Mouse (Mus musculus) spleen, postnatal 36 days (tissue): Measurements from ENCODE around the gene Cdan1.

ENCODE experiments used
- DNase-seq, 2 experiments: peaks; one replicate each; pipeline ENCODE4 v3.0.0; 2022; ENCODE audit warnings: low spot score in 2 of 2, mixed read lengths in 1 of 2

Gene Cdan1

GRCm38 (mm10) chr2:120849449-120850423 is at the start of gene Cdan1:
TSS of gene Cdan1 (minus strand) at chr2:120850128.
- peak; percentile 26 to 50 for DNase-seq

DNA sequence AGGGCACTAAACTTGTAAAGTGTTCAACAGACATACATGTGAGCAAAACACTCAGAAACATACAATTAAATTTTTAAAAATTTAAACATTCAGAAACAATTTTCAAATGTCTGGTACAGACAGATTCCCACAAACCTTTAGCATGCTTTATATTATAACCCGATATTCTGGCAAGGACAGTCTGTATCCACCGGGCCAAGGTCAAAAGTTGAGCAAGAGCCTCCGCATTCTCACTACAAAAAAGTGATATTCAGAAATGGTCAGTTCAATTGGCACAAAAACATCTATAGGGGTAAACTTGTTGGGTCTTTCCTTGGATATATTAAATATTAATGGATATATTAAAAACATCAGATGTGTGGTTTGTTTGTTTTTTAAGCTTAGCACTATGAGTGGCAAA is 46.4 kb upstream of the Cdan1 start:
- DNase-seq: no peak

GRCm38 (mm10) chr2:120887601-120888000 is 37.7 kb upstream of the Cdan1 start:
- no peak for DNase-seq

DNA sequence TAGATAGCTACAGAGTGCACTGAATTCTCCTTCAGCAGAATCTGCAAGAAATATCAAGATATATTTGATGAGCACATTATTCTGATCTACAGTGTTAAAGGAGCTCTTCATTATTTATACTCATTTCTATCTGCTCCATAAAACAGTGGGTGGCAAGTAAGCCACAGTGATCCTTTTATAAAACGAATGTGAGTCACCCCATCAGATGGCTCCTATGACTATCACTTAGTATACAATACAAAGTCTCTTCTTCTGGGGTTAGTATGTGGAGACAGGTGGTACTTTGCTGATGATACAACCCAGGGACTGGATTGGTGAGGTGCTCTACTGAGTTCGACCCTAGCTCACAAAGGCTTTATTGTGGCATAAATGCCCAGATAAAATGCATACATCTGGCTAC is 23.3 kb upstream of the Cdan1 start:
- no peak for DNase-seq

DNA sequence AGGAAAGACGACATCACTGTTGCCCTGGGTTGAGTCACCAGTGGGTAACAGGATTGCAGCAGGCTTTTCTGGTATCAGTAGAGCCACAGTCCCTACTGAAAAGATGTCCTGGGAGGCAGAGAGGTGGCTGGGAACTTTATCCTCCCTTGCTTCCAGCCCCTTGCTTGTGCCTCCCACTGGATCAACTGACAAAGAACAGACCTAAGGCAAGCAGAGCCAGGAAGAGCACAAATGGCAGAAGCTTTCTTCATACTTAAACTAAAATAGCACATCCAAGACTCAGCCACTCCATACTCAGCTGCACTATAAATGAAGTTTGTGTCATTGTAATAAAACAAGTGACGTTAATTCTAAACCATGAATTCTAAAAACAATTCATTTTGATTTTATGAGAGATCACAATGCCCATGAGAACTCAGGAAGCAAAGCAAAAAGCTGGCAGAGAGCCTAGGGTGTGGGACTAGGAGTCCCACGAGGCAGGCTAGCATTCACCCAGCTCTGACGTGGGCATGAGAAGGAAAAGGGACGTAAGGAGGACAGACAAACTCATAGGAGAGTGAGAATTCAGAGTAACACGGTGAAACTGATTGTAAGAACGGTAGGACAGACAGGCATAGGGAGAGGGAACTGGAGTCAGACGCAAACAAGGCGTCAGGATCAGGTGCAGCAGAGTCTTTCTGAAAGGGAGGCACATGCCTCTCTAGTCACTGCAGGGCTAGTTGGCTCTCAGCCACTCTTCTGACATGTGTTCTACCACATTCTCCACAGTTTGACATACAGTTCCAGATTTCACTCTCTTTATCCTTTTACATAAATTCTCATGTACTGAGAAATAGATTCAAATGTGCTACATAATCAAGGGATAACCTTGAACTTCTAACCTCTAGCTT is 21.8 kb upstream of the Cdan1 start:
- no peak for DNase-seq

- no peak for DNase-seq
Measured at GRCm38 (mm10) chr2:120867336-120867735, 17.4 kb upstream of the Cdan1 start.

DNA sequence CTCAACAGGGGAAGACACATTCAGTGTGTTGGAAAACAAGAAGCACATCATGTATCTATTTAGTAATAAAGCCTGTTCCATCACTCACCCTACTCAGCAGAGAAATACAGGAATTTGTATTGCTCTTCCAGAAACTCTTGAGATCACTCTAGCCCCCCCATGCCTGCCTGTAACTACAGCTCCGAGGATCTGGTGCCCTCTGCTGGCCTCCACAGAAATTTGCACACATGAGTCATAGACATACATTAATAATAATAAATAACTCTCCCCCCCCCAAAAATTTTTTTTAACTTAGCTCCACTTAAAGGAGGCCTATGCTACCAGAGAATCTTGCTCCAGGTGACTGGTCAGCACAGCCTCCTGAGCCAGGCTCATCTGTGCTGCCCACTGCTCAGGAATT is 16.6 kb upstream of the Cdan1 start:
- DNase-seq: no peak

DNA sequence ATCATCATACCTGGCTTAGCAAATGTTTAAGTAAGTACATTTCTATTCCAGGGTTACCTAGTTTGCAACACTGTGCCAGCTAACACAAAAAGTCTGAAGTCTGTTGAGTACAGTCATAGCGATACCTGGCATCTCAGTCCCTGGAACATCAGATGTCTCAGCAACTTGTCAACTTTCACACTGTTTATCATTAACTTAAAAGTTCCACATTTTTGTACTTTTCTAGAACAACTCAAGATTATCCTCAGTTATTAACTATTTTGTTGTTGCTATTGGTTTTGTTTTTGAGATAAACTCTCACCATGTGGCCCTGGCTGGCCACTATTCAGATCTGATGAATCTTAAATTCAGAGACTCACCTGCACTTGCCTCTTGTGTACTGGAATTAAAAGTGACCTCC is 13.5 kb upstream of the Cdan1 start:
- DNase-seq: no peak

GRCm38 (mm10) chr2:120860699-120861098 is 10.8 kb upstream of the Cdan1 start:
- no peak for DNase-seq

DNA sequence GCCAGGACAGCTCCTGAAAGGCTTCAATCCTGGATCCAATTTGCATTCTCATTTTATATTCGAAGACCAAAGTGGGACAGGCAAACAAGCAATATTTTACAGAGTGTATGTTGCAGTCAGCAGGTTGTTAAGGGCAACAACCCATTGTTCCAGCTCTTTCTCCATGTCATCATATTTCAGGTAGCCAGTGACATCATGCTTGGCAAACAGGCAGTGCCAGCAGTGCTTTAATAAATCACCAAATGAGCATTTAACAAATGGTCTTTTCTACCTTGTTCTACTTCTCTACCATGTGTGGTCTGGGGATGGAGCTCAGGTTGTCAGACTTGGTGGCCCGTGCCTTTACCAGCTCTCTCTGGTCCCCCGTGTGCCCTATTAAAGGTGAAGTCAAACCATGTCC is 8.2 kb upstream of the Cdan1 start:
- DNase-seq: no peak

- DNase-seq: no peak
Measured at GRCm38 (mm10) chr2:120853151-120853550, 3.2 kb upstream of the Cdan1 start.

DNA sequence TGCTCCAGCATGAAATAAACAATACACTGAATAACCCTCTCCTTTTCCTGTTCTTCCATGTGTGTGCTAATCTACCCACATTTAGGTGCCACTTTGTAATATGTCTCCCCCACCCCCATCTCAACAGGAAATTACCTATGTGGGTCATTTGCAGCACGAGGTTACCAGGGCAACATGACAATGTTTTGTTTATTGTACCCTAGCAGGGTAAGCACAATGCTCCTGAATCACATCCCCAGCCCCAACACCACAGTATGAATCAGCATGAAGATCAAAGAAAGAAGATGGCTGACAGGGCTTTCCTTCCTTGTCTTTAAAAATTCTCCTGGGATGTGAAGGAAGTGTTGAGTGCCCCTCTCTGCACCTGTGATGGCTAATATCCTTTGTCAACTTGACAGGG is 2.7 kb upstream of the Cdan1 start:
- DNase-seq: no peak

- DNase-seq: peak; percentile 95 to 97
Measured at GRCm38 (mm10) chr2:120850424-120851082, 625 bp upstream of the Cdan1 start, which contains the start of gene Ttbk2. TSS of gene Ttbk2 (minus strand) at chr2:120850604.

DNA sequence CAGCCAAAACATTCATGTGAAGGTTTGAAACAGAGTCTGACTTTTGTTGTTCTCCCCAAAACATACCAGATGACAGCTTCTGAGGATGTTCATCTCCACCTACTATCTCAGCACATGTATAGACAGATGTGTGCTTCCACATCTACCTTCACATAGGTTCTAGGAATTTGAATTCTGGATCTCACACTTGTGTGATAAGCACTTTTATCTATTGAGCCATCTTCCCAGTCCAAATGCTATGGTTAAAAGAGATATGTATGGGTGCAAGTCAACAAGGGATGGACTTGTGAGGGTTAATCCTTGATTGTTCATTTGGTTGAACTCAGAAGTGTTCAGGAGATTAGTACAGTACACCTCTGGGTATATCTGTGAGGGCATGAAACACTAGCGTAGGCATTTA is 4.6 kb downstream of the Cdan1 start:
- DNase-seq: no peak

DNA sequence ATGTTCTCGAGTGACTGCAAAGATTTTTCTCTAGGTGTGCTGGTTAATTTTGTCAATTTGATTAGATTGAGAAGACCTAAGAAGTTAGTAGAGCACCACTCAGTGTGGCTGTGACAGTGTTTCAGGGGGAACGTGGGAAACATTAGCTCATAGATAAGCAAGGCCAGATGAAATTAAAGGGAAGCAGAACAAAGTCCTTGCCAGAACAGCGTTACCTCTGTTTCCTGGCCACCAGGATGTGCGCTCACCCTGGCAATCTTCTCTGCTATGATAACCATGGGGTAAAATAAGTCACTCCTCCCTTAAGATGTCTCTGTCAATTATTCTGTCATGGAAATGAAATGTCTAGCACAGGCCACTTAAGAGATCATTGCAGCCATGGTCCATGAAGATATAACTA is 5.9 kb downstream of the Cdan1 start:
- no peak for DNase-seq

DNA sequence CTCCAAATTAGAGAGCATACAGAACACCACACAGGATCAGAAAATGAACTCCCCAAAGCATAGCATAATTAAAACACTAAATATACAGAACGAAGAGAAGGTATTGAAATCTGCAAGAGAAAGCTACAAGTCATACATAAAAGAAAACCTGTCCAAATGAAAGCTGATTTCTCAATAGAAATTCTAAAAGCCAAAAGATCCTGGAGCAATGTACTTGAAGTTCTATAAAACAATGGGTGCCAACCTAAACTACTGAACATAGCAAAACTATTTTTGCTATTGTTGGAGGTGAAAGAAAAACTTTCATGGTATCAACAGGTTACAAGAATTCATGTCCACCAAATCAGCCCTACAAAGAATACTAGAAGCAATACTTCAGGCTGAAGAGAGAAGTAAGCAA is 8.7 kb downstream of the Cdan1 start:
- no peak for DNase-seq

GRCm38 (mm10) chr2:120835167-120835566 is 14.8 kb downstream of the Cdan1 start:
- no peak for DNase-seq

GRCm38 (mm10) chr2:120826936-120827638 is 22.8 kb downstream of the Cdan1 start:
- DNase-seq: no peak

GRCm38 (mm10) chr2:120770265-120770935 is 79.5 kb downstream of the Cdan1 start:
- DNase-seq: no peak

DNA sequence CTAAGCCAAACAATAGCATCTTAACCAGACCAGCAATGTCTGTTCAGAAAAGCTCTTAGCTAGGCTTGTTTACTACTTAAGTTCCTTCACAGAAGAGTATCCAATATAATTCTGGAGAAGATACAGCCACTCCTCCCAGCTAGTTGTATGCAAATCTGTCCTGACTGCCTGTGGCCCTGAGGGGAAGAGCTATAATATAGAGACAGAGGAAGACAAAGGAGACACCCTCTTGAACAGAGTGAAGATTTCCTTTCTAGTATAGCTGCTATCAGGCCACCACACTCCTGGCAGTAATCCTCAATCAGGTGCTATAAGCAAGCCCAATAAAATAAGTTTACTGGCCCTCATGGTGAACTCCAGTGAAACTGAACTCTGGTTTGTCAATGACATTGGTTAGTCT is 88.0 kb downstream of the Cdan1 start:
- DNase-seq: no peak

DNA sequence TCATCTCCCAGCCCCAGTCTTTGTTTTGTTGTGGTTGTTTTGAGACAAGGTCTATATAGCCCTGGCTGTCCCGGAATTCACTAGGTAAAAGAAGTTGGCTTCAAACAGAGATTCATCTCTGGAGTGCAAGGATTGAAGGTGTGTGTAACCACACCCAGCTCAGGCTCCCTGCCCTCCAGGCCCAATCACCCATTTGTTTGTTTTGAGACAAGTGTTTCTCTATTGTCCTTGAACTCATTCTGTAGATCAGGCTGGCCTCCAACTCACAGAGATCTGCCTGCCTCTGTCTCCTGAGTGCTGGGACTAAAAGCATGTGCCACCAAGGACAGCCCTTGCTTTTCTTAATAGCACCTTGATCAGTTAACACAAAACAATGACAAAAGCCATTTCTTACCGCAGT is 101.9 kb downstream of the Cdan1 start:
- DNase-seq: no peak
